Mouse (Mus musculus) spleen, adult 12 weeks (tissue): ENCODE measurements around the gene Pfkfb3.

Experiments used
- DNase-seq: peaks from one replicate; pipeline ENCODE4 v3.0.0; 2022; ENCODE audit warnings: low spot score

Gene Pfkfb3

GRCm38 (mm10) chr2:11428621-11429020 is 125.3 kb downstream of the Pfkfb3 start:
- no peak for DNase-seq

- no peak for DNase-seq
Measured at GRCm38 (mm10) chr2:11427596-11427995, 126.3 kb downstream of the Pfkfb3 start.

- no peak for DNase-seq
Measured at GRCm38 (mm10) chr2:11426379-11426778, 127.5 kb downstream of the Pfkfb3 start.

- no peak for DNase-seq
Measured at GRCm38 (mm10) chr2:11425421-11426131, 128.3 kb downstream of the Pfkfb3 start.

GRCm38 (mm10) chr2:11424252-11424651 is 129.6 kb downstream of the Pfkfb3 start:
- no peak for DNase-seq

GRCm38 (mm10) chr2:11423421-11423820 is 130.5 kb downstream of the Pfkfb3 start:
- DNase-seq = no peak

GRCm38 (mm10) chr2:11422384-11422783 is 131.5 kb downstream of the Pfkfb3 start:
- no peak for DNase-seq
